Mouse (Mus musculus): ENCODE data around the gene Klhl29. TPM values are rescaled to one million over a fixed set of nuclear protein-coding genes. Genes with fewer than 3 reads are reported as not detected.

Klhl29 gene
- polyA plus RNA-seq, 1 experiment, result 8.7 TPM

DNA sequence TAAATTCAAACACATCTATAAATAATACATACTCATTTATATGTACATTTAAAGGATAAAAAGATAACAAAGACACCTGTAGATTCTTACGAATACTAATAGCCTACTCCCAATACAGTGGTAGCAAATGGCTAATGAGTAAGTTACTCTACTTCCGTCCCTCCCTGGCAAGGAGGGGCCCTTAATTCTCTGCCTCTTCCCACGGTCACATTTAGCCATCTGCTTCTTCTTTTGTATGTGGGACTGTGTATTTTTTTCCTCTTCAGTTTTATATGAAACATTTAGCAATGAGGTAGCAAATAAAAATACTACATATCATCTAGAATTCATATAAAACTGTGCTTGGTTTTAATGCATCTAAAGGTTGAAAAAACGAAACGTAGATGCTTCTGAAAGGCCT lies 73.6 kb downstream of the Klhl29 start:
- DNase-seq (ENCODE audit: low spot score), result no peak

GRCm38 (mm10) chr12:5296422-5296821 lies 79.1 kb downstream of the Klhl29 start:
- no peak for DNase-seq (ENCODE audit: low spot score)

- no peak for DNase-seq (ENCODE audit: low spot score)
These were observed 83.2 kb downstream of the Klhl29 start for GRCm38 (mm10) chr12:5292316-5292715.

- DNase-seq (ENCODE audit: low spot score), result no peak
These were observed 89.9 kb downstream of the Klhl29 start for GRCm38 (mm10) chr12:5285579-5285978.

GRCm38 (mm10) chr12:5284961-5285360 lies 90.5 kb downstream of the Klhl29 start:
- DNase-seq (ENCODE audit: low spot score), result no peak

- DNase-seq (ENCODE audit: low spot score), result no peak
These were observed 91.8 kb downstream of the Klhl29 start for GRCm38 (mm10) chr12:5283654-5284053.

- no peak for DNase-seq (ENCODE audit: low spot score)
These were observed 92.9 kb downstream of the Klhl29 start for GRCm38 (mm10) chr12:5282611-5283010.

GRCm38 (mm10) chr12:5279873-5280272 lies 95.6 kb downstream of the Klhl29 start:
- DNase-seq (ENCODE audit: low spot score), result no peak

GRCm38 (mm10) chr12:5277028-5277427 lies 98.5 kb downstream of the Klhl29 start:
- no peak for DNase-seq (ENCODE audit: low spot score)

DNA sequence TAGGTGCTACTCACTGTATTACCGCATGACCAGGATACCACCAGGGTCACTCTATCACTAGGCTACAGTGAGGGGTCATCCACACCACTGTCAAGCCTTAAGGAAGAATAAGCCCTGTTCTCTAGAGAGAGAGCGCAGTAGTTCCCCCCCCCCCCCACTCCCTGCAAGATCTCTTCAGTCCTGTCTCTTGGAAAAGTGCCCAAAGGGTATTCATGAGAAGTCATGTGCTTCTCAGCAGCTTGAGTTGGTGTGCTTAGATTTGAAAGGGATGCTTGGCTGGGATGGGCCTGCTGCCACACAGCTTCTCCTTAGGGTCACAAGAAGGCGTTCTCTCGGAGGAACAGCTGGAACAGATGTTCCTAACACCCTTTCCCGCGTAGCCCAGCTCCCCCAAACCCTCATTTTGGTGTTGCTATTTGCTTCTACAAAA lies 100.0 kb downstream of the Klhl29 start:
- DNase-seq (ENCODE audit: low spot score), result no peak

DNA sequence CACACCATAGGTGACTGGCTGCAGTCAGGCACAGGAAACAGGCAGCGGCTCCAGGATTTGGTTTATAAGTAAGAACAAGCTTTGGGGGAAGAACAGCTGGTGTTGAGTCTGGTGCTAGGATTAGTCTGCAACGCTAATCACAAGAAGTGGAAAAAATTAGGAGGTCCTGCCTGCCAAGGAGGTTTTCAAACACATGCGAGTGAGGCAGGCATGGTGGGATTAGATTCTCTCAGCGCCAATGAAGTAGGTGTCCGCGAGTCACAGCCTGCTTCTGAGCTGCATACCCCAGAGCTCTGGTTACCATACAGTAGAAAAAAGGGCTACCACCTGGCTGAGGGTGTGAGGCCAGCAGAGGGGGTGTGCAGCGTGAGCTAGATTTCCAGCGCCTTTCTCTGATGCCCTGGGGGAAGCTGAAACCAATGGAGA lies 101.0 kb downstream of the Klhl29 start:
- no peak for DNase-seq (ENCODE audit: low spot score)

- no peak for DNase-seq (ENCODE audit: low spot score)
These were observed 102.0 kb downstream of the Klhl29 start for GRCm38 (mm10) chr12:5273316-5274047.

- no peak for DNase-seq (ENCODE audit: low spot score)
These were observed 105.0 kb downstream of the Klhl29 start for GRCm38 (mm10) chr12:5270527-5270926.

GRCm38 (mm10) chr12:5269936-5270335 lies 105.5 kb downstream of the Klhl29 start:
- no peak for DNase-seq (ENCODE audit: low spot score)

DNA sequence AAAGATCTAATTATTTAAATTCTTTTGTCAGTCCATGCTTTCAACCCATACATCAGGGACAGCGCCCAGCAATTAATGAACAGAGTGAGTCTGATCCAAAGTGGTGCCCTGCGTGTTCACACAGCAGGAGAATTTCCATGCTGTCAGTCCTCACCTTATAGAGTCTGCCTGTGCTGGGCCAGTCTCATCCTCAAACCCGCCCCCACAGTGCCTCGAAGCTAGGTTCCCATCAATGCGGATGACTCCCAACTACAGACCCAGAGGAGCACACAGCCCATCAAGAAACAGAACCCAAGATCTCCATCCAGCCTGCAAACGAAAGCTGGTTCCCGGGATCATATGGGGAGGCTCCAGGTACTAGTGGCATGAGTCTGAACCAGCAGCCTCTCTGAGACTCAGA lies 106.4 kb downstream of the Klhl29 start:
- no peak for DNase-seq (ENCODE audit: low spot score)

DNA sequence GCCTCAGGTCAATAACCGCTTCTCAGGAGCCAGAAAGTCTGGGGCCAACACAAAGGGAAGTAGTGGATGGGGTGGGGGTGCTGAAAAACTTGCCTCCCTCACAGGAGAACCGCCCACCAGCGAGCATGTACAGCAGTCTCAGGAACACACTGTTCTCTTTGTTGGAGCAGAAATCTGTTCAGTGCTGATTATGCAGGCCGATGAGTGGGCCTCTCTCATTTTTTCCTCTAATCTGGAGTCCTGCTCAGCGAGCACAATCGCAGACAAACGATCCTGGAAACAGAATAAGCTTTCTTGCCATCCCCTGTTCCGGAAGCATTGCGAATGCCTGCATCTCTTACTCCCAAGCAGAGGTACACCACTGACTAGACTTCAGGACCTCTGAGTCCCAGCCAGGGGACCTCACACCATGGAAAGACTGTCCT lies 107.3 kb downstream of the Klhl29 start:
- no peak for DNase-seq (ENCODE audit: low spot score)

GRCm38 (mm10) chr12:5267271-5268187 lies 108.0 kb downstream of the Klhl29 start:
- DNase-seq (ENCODE audit: low spot score), result no peak

GRCm38 (mm10) chr12:5266773-5267172 lies 108.7 kb downstream of the Klhl29 start:
- no peak for DNase-seq (ENCODE audit: low spot score)

DNA sequence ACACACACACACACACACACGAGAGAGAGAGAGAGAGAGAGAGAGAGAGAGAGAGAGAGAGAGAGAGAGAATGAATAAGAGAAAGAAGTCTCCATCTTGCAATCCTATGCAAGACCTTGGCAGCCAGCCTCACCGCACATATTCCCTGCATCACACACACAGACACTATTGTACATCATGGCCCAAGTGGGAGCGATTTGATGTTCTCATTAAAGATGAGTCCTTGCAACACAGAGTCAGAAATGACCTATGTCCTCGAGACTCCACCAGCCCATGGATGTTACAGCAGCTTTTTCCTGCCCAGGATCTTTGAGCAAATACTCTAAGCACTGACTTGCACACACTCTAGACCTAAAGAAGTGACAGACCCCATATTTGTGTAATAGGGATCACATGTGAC lies 114.0 kb downstream of the Klhl29 start:
- DNase-seq (ENCODE audit: low spot score), result no peak

DNA sequence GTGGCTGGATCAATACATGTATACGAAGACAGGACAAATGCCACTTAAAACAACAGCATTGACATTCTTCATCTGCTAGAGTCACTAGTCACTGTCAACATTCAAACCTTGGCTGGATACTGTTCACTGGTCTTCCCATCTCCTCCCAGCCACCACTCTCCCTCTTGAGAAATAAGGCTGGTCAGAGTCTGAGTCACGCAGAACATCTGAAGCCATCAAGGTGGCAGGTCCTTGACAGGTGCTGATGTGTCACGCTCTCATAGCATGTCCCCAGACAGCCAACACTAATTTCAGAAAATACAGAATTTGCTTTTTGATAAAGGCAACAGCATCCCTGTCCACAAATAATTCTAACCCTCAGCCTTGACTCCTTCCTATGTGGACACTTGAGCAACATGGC lies 116.7 kb downstream of the Klhl29 start:
- DNase-seq (ENCODE audit: low spot score), result no peak

DNA sequence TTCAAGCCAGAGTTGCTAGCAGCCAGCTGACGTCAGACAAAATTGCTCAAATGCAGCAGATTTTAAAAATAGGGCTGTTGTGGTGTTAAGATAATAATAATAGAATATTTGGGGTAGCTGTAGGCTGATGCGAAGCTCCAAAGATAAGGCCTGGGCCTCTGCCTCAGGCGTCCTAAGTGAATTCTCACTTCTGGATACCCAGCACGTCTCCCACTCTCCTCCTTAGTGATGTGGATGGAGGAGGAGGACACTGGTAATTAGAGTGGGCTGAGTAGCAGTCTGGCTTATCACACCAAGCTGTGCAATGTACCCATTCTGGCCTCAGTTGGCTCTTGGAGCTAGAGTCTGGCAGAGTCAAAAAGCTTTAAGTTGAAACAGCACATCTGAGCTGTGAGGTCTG lies 118.3 kb downstream of the Klhl29 start:
- DNase-seq (ENCODE audit: low spot score), result no peak

DNA sequence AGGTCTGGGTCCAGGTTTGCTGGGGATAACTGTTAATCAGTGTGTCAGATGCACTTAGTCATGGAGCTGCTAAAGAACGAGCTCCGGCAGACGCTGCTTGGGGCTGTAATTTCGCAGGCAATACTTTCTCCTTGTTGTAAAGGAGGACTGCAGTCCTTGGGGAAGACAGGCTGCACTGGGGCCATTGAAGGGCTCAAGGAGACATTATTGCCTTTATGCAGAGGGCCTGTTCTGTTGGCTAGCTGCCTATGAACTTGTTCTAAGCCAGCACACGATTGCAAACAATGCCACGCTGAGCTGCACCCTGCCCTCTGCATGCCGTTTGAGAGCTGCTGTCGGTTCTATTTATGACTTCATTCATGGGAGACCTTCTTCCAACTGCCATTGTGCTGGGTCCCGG lies 120.4 kb downstream of the Klhl29 start:
- DNase-seq (ENCODE audit: low spot score), result no peak
